Mouse (Mus musculus): Measurements from ENCODE around the gene Ssh2.

DNA sequence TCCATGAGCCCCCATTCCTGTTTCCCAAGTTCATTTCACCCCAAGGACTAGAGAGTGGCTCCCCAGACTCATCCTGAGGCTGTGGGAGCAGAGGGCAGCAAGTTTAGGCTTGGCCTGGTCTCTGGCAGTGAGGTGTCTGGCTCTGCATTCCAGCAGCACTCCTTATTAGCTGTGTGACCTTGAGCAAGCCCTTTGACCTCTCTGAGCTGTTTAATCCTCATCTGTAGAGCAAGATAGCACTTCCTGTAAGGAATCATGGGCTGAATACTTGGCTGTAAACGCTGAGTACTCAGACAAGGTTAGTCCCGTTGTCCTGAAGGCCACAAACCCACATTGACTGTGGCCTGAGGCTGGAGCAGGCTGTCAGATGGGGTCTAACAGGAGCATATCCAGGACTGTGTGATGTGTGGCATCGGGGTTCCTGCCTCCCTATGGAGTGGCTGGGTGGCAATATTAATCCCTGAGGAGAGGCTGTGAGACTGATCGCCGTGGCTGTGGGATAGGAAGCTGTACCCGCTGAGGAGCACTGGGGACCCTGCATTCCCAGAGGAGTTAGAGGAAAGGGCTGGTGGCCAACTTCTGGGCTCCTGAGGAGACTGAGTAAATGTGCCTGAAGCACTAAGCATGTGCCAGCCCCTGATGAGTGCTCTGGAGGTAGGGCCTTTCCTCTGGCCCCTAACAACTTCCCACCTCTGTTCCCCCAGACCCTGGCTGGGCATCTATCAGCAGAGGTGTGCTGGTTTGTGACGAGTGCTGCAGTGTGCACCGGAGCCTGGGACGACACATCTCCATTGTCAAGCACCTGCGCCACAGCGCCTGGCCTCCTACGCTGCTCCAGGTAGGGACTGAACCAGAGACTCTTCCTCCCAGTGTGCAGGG, 282.4 kb downstream of the Ssh2 start:
- TF ChIP-seq NANOG (IDR thresholded peaks at IDR 0.05; ENCODE audit: borderline replicate concordance, low read length) = peak; percentile 65; the same call in 1 of the 2 replicates
- no peak for TF ChIP-seq CTCF (conservative IDR thresholded peaks at IDR 0.05; ENCODE audit: low read length)
